In the genomic region with DNA sequence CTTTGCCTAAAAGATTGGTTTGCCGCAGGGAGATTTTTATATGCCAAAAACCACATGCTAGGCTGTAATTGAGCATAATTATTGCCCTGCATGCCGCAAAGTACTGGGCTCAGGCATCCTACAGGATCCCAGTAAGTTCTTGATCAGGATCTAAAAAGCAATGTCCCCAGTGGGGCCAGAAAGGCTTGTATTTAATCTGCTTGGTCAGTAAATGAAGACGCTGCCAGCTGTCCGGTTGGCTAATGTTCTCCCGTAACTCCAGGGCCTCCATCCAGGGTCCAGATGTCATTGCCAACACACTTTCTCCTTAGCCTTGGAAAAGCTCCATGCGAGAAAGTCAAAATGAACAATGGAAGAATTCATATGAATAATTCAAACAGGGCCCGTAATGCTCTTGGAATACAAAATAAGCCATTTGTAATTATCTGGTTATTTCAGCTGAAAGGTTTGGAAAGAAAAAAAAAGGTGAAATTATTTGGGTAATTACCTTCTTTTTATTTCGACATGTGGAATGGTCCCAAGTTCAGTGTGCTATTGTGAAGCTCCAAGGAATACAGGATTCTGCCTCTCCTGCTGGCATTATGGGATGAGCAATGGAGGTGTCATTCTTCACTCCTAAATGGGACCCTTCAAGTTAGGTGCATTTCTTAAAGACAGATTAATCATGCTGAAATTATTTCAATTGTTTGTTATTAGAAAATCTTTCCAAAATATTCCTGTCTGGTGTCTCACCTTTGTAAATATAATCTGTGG, we compare ENCODE assay signal across 9 mouse cellular contexts. TPM values are rescaled to one million over a fixed set of nuclear protein-coding genes. Genes with fewer than 3 reads are reported as not detected.
DNase-seq lines count a peak whose midpoint lies in the region.
"Had no signal": no experiment of that assay in that cellular context is flagged by ENCODE, and none has a peak within 500 bp of the region (broad histone marks: within the 10 kb centered on the region; RNA-seq: fewer than 3 reads in every experiment).

No protein-coding gene starts in this region.

- peak; percentile 3 for DNase-seq in adrenal gland, adult 2 months
- DNase-seq in adrenal gland, adult 8-10 months: no peak
- DNase-seq in layer of hippocampus, adult 11-12 months (ENCODE audit: low spot score): peak; percentile 8
- DNase-seq in layer of hippocampus, adult 9-11 months: no peak
- DNase-seq in 3T3-L1 (ENCODE audit: low read depth, low spot score): peak; percentile 6
- DNase-seq in gastrocnemius, adult 18-20 months (ENCODE audit: low spot score): peak; percentile 7
- no peak for DNase-seq in urinary bladder, postnatal 25 days (ENCODE audit: low spot score)
- DNase-seq in embryo, embryonic 9.5 days (ENCODE audit: extremely low spot score): no peak

RNA-seq across cellular contexts. Expression of a gene that starts 37.1 kb away (rescaled TPM):
- total RNA-seq in adrenal gland, adult 2 months (2021): under 1 TPM in 1 of 2 experiments, not detected in 1; 0.52 TPM
- 0.08 and 0.25 TPM in 2 replicates for polyA plus RNA-seq in adrenal gland, adult 2 months (2012; rRNA removed)
- under 1 TPM in 3 of 4 experiments, not detected in 1; 0.10 to 0.22 (median 0.17) TPM for total RNA-seq in adrenal gland, adult 8-10 months (2022)
- not detected for total RNA-seq in gastrocnemius, adult 18-20 months (2021)
- polyA plus RNA-seq: neural tube, embryonic 14.5 days had no signal

Comparison
In these comparisons a context has a peak if more than half of its experiments do, and no peak if none do; other contexts are left out.
1. DNase-seq: peak in adrenal gland, adult 2 months (single experiment), layer of hippocampus, adult 11-12 months (single experiment), 3T3-L1 (single experiment) and gastrocnemius, adult 18-20 months (single experiment); none in adrenal gland, adult 8-10 months (single experiment), layer of hippocampus, adult 9-11 months (single experiment), urinary bladder, postnatal 25 days (single experiment) and embryo, embryonic 9.5 days (single experiment).